Comparison of ENCODE assay signal across 17 mouse cellular contexts in the genomic region with DNA sequence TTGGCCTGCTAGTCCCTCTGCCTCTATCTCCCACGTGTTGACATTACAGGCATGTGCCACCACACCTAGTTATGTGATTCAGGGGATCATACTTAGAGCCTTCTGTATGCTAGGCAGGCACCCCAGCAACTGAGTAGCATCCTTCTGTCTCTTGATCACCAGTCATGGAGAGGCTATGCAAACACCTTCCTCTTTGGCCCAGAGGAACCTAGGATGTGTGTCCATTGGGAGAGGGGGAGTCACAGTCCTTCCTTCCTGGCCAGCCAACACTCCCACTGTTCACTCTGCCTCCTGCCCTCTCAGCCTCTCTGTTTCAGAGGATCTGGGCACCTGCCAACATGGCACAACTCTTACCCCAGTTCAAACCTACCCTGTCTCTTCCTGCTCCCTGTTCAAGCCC. TPM values are rescaled to one million over a fixed set of nuclear protein-coding genes. Genes with fewer than 3 reads are reported as not detected.
A peak's percentile ranks its signal among the peaks of the same experiment; 100 is the strongest.
DNase-seq lines count a peak whose midpoint lies in the region; TF ChIP-seq lines count a peak whose summit lies in the region.
"Had no signal": no experiment of that assay in that cellular context is flagged by ENCODE, and none has a peak within 500 bp of the region (broad histone marks: within the 10 kb centered on the region; RNA-seq: fewer than 3 reads in every experiment).

No protein-coding gene starts in this region.

- no peak for TF ChIP-seq CTCF in gastrocnemius, adult 2 months (IDR thresholded peaks at IDR 0.05)

- H3K4me3 ChIP-seq in gastrocnemius, adult 2 months = peak overlapping the region; percentile 69

- intact Hi-C loops in gastrocnemius, adult 2 months (cut with DNase I) = no loop called here

- DNase-seq in gastrocnemius, adult 2 months = no peak
- no peak for DNase-seq in gastrocnemius, adult 18-20 months (ENCODE audit: low spot score)
- peak; percentile 90 for DNase-seq in heart, adult 11 months
- DNase-seq in heart, adult 9 months (ENCODE audit: low spot score in 2 of 2) = no peak
- DNase-seq: adrenal gland, adult 2 months; adrenal gland, adult 8-10 months; adrenal gland, postnatal 10 days; adrenal gland, postnatal 14 days; adrenal gland, postnatal 25 days; adrenal gland, postnatal 36 days; B cell, adult 2 months; cerebellum, adult 11 months; cerebellum, adult 11-12 months; cerebellum, adult 18-20 months had no signal

- H3K27ac ChIP-seq in gastrocnemius, adult 2 months = peak overlapping the region; percentile 90

RNA-seq across cellular contexts. Expression of a gene that starts 6.8 kb away (rescaled TPM):
- total RNA-seq in gastrocnemius, adult 2 months (2021) = 10 to 100 TPM; 30.7 to 41.6 TPM
- total RNA-seq in gastrocnemius, adult 18-20 months (2021) = 10 to 100 TPM; 28.3 to 32.8 TPM
- total RNA-seq: CH12.LX had no signal

RNA-seq across cellular contexts. Expression of a gene that starts 16.6 kb away (rescaled TPM):
- total RNA-seq in gastrocnemius, adult 2 months (2021) = 1 to 10 TPM; 7.1 to 9.1 TPM
- total RNA-seq in gastrocnemius, adult 18-20 months (2021) = 1 to 10 TPM; 5.9 to 7.9 TPM

RNA-seq across cellular contexts. Expression of a gene that starts 19.0 kb away (rescaled TPM):
- total RNA-seq in gastrocnemius, adult 2 months (2021) = 1 to 10 TPM; 4.5 to 9.3 TPM
- total RNA-seq in gastrocnemius, adult 18-20 months (2021) = 1 to 10 TPM; 5.7 to 6.0 TPM

RNA-seq across cellular contexts. Expression of a gene that starts 34.2 kb away (rescaled TPM):
- total RNA-seq in gastrocnemius, adult 2 months (2021) = under 1 TPM; 0.28 to 0.36 TPM
- under 1 TPM; 0.30 to 0.38 TPM for total RNA-seq in gastrocnemius, adult 18-20 months (2021)
- total RNA-seq: CH12.LX, G1E, MEL had no signal

RNA-seq across cellular contexts. Expression of a gene that starts 35.2 kb away (rescaled TPM):
- total RNA-seq in gastrocnemius, adult 2 months (2021) = 10 to 100 TPM; 40.5 to 42.2 TPM
- 10 to 100 TPM; 36.0 to 38.3 TPM for total RNA-seq in gastrocnemius, adult 18-20 months (2021)
